Mouse (Mus musculus): Measurements from ENCODE around the gene Strn. TPM values are rescaled to one million over a fixed set of nuclear protein-coding genes. Genes with fewer than 3 reads are reported as not detected.
"Not testable (repeated sequence)": the region's sequence is repeated elsewhere in the genome, so short reads cannot be mapped to it uniquely, and the experiment has no call there.

Gene Strn
- polyA plus RNA-seq, 1 experiment from 2014 or later, result 7.7 TPM

GRCm38 (mm10) chr17:78697462-78697861, 39.5 kb downstream of the Strn start:
- Histone ChIP-seq H3K27me3 (ENCODE audit: control insufficient read depth, insufficient read depth, low read length) (no peaks in the 10 kb centered on the region), H3K4me1 (ENCODE audit: control insufficient read depth, insufficient read depth, low read length) (no peaks in the 10 kb centered on the region), H3K9ac (ENCODE audit: low read length) (no peak overlapping the region), H3K4me3 (ENCODE audit: low read depth, low read length) (no peak overlapping the region), H3K27ac (ENCODE audit: low read depth, low read length) (no peak overlapping the region), H3K9me3 (ENCODE audit: control insufficient read depth, low read length) (no peaks in the 10 kb centered on the region), H3K36me3 (ENCODE audit: control insufficient read depth, insufficient read depth, low read length) (no peaks in the 10 kb centered on the region), H3K4me2 (ENCODE audit: low read depth) (no peak overlapping the region)
- no peak for ATAC-seq (ENCODE audit: insufficient read depth, low FRiP score, low TSS enrichment)
- no peak for DNase-seq (ENCODE audit: low spot score)
- 80% methylated on average over 4 of the region's 4 CpGs for WGBS

GRCm38 (mm10) chr17:78696922-78697321, 40.1 kb downstream of the Strn start:
- Histone ChIP-seq H3K4me2 (ENCODE audit: low read depth) (no peak overlapping the region), H3K27ac (ENCODE audit: low read depth, low read length) (no peak overlapping the region), H3K27me3 (ENCODE audit: control insufficient read depth, insufficient read depth, low read length) (no peaks in the 10 kb centered on the region), H3K4me3 (ENCODE audit: low read depth, low read length) (no peak overlapping the region), H3K9ac (ENCODE audit: low read length) (no peak overlapping the region), H3K4me1 (ENCODE audit: control insufficient read depth, insufficient read depth, low read length) (no peaks in the 10 kb centered on the region), H3K9me3 (ENCODE audit: control insufficient read depth, low read length) (no peaks in the 10 kb centered on the region), H3K36me3 (ENCODE audit: control insufficient read depth, insufficient read depth, low read length) (no peaks in the 10 kb centered on the region)
- ATAC-seq (ENCODE audit: insufficient read depth, low FRiP score, low TSS enrichment) (no peak), DNase-seq (ENCODE audit: low spot score) (no peak)
- WGBS, result 92% methylated on average over 5 of the region's 5 CpGs

GRCm38 (mm10) chr17:78689231-78689630, 47.8 kb downstream of the Strn start:
- H3K27ac ChIP-seq (ENCODE audit: low read depth, low read length), result not testable (repeated sequence)

GRCm38 (mm10) chr17:78687971-78688370, 49.0 kb downstream of the Strn start:
- WGBS, result 86% methylated on average over 5 of the region's 5 CpGs
- Histone ChIP-seq H3K4me2 (ENCODE audit: low read depth) (no peak overlapping the region), H3K27me3 (ENCODE audit: control insufficient read depth, insufficient read depth, low read length) (no peaks in the 10 kb centered on the region), H3K9ac (ENCODE audit: low read length) (no peak overlapping the region), H3K27ac (ENCODE audit: low read depth, low read length) (no peak overlapping the region), H3K4me1 (ENCODE audit: control insufficient read depth, insufficient read depth, low read length) (no peaks in the 10 kb centered on the region), H3K9me3 (ENCODE audit: control insufficient read depth, low read length) (peaks cover 2% of the 10 kb centered on the region; the same call in 1 of the 2 replicates), H3K36me3 (ENCODE audit: control insufficient read depth, insufficient read depth, low read length) (peaks cover 2% of the 10 kb centered on the region), H3K4me3 (ENCODE audit: low read depth, low read length) (no peak overlapping the region)
- ATAC-seq (ENCODE audit: insufficient read depth, low FRiP score, low TSS enrichment) (no peak), DNase-seq (ENCODE audit: low spot score) (no peak)

More at GRCm38 (mm10) chr17:78689231-78689630, 47.8 kb downstream of the Strn start:
- H3K4me2 ChIP-seq (ENCODE audit: low read depth); H3K36me3 ChIP-seq (ENCODE audit: control insufficient read depth, insufficient read depth, low read length); H3K9me3 ChIP-seq (ENCODE audit: control insufficient read depth, low read length); H3K4me3 ChIP-seq (ENCODE audit: low read depth, low read length); H3K4me1 ChIP-seq (ENCODE audit: control insufficient read depth, insufficient read depth, low read length); H3K9ac ChIP-seq (ENCODE audit: low read length); ATAC-seq (ENCODE audit: insufficient read depth, low FRiP score, low TSS enrichment); H3K27me3 ChIP-seq (ENCODE audit: control insufficient read depth, insufficient read depth, low read length); DNase-seq (ENCODE audit: low spot score): not testable (repeated sequence)
- WGBS, result 94% methylated on average over 3 of the region's 3 CpGs

GRCm38 (mm10) chr17:78685004-78685403, 52.0 kb downstream of the Strn start:
- no peaks in the 10 kb centered on the region for H3K27me3 ChIP-seq (ENCODE audit: control insufficient read depth, insufficient read depth, low read length)
- H3K9me3 ChIP-seq (ENCODE audit: control insufficient read depth, low read length), result no peaks in the 10 kb centered on the region
- WGBS, result 85% methylated on average over 5 of the region's 5 CpGs
- H3K27ac ChIP-seq (ENCODE audit: low read depth, low read length), result no peak overlapping the region
- H3K4me2 ChIP-seq (ENCODE audit: low read depth), result no peak overlapping the region
- H3K36me3 ChIP-seq (ENCODE audit: control insufficient read depth, insufficient read depth, low read length), result no peaks in the 10 kb centered on the region
- H3K4me3 ChIP-seq (ENCODE audit: low read depth, low read length), result no peak overlapping the region
- no peaks in the 10 kb centered on the region for H3K4me1 ChIP-seq (ENCODE audit: control insufficient read depth, insufficient read depth, low read length)
- DNase-seq (ENCODE audit: low spot score) (no peak), ATAC-seq (ENCODE audit: insufficient read depth, low FRiP score, low TSS enrichment) (no peak)
- H3K9ac ChIP-seq (ENCODE audit: low read length), result no peak overlapping the region

GRCm38 (mm10) chr17:78682351-78682750, 54.6 kb downstream of the Strn start:
- no peak for ATAC-seq (ENCODE audit: insufficient read depth, low FRiP score, low TSS enrichment)
- WGBS, result 88% methylated on average over 6 of the region's 6 CpGs
- H3K27ac ChIP-seq (ENCODE audit: low read depth, low read length), result no peak overlapping the region
- no peak overlapping the region for H3K9ac ChIP-seq (ENCODE audit: low read length)
- H3K27me3 ChIP-seq (ENCODE audit: control insufficient read depth, insufficient read depth, low read length), result no peaks in the 10 kb centered on the region
- no peaks in the 10 kb centered on the region for H3K4me1 ChIP-seq (ENCODE audit: control insufficient read depth, insufficient read depth, low read length)
- no peaks in the 10 kb centered on the region for H3K9me3 ChIP-seq (ENCODE audit: control insufficient read depth, low read length)
- no peak overlapping the region for H3K4me2 ChIP-seq (ENCODE audit: low read depth)
- H3K4me3 ChIP-seq (ENCODE audit: low read depth, low read length), result no peak overlapping the region
- DNase-seq (ENCODE audit: low spot score), result no peak
- no peaks in the 10 kb centered on the region for H3K36me3 ChIP-seq (ENCODE audit: control insufficient read depth, insufficient read depth, low read length)

GRCm38 (mm10) chr17:78679503-78679902, 57.5 kb downstream of the Strn start:
- H3K4me3 ChIP-seq (ENCODE audit: low read depth, low read length), result no peak overlapping the region
- no peak for ATAC-seq (ENCODE audit: insufficient read depth, low FRiP score, low TSS enrichment)

GRCm38 (mm10) chr17:78676813-78677212, 60.2 kb downstream of the Strn start:
- Histone ChIP-seq H3K9me3 (ENCODE audit: control insufficient read depth, low read length) (no peaks in the 10 kb centered on the region), H3K27ac (ENCODE audit: low read depth, low read length) (no peak overlapping the region), H3K4me1 (ENCODE audit: control insufficient read depth, insufficient read depth, low read length) (no peaks in the 10 kb centered on the region), H3K27me3 (ENCODE audit: control insufficient read depth, insufficient read depth, low read length) (no peaks in the 10 kb centered on the region), H3K4me3 (ENCODE audit: low read depth, low read length) (no peak overlapping the region), H3K9ac (ENCODE audit: low read length) (no peak overlapping the region), H3K4me2 (ENCODE audit: low read depth) (no peak overlapping the region), H3K36me3 (ENCODE audit: control insufficient read depth, insufficient read depth, low read length) (no peaks in the 10 kb centered on the region)
- WGBS, result 79% methylated on average over 11 of the region's 11 CpGs
- ATAC-seq (ENCODE audit: insufficient read depth, low FRiP score, low TSS enrichment) (no peak), DNase-seq (ENCODE audit: low spot score) (no peak)

More at GRCm38 (mm10) chr17:78679503-78679902, 57.5 kb downstream of the Strn start:
- no peak overlapping the region for H3K4me2 ChIP-seq (ENCODE audit: low read depth)
- no peak for DNase-seq (ENCODE audit: low spot score)
- no peak overlapping the region for H3K27ac ChIP-seq (ENCODE audit: low read depth, low read length)
- no peak overlapping the region for H3K9ac ChIP-seq (ENCODE audit: low read length)
- H3K4me1 ChIP-seq (ENCODE audit: control insufficient read depth, insufficient read depth, low read length), result no peaks in the 10 kb centered on the region
- no peaks in the 10 kb centered on the region for H3K36me3 ChIP-seq (ENCODE audit: control insufficient read depth, insufficient read depth, low read length)
- WGBS, result 89% methylated on average over 11 of the region's 11 CpGs
- H3K27me3 ChIP-seq (ENCODE audit: control insufficient read depth, insufficient read depth, low read length), result no peaks in the 10 kb centered on the region
- no peaks in the 10 kb centered on the region for H3K9me3 ChIP-seq (ENCODE audit: control insufficient read depth, low read length)

GRCm38 (mm10) chr17:78664962-78665545, 71.9 kb downstream of the Strn start:
- no peaks in the 10 kb centered on the region for H3K4me1 ChIP-seq (ENCODE audit: control insufficient read depth, insufficient read depth, low read length)
- 68% methylated on average over 9 of the region's 9 CpGs for WGBS

More at GRCm38 (mm10) chr17:78664962-78665545, 71.9 kb downstream of the Strn start:
- Histone ChIP-seq H3K27me3 (ENCODE audit: control insufficient read depth, insufficient read depth, low read length) (no peaks in the 10 kb centered on the region), H3K27ac (ENCODE audit: low read depth, low read length) (no peak overlapping the region), H3K36me3 (ENCODE audit: control insufficient read depth, insufficient read depth, low read length) (peaks cover 3% of the 10 kb centered on the region), H3K4me3 (ENCODE audit: low read depth, low read length) (no peak overlapping the region), H3K9ac (ENCODE audit: low read length) (no peak overlapping the region), H3K9me3 (ENCODE audit: control insufficient read depth, low read length) (no peaks in the 10 kb centered on the region), H3K4me2 (ENCODE audit: low read depth) (no peak overlapping the region)
- DNase-seq (ENCODE audit: low spot score) (no peak), ATAC-seq (ENCODE audit: insufficient read depth, low FRiP score, low TSS enrichment) (no peak)
